Mouse (Mus musculus) thymus, postnatal 4 days (tissue): ENCODE measurements at regions not wholly inside any gene's neighbourhood (a gene's known extent, or its start where the extent isn't known, plus 50 kb on each side); places are given as distances from the start of the nearest gene placed in this dataset.

Source experiments
- DNase-seq: peaks from one replicate; pipeline ENCODE4 v3.0.0; 2021

DNA sequence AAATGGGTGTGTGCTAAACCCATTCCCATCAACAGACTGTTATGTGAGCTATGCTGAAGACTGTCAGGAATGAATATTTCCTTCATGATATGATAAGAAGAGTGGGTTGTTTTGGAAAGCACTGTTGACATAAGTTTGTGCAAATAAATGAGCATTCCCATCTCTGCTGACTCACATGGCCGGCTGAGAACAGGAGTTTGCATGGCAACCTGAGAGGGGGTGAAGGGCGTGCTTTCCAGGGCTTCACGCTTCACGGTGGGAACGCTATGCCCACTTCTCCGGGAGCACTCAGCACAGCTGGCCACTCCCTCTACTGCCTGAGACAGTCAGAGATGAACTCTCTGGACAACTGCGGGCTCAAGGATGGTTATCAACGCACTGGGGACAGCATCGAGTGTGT is 348.9 kb upstream of the Slc24a5 start:
- DNase-seq, result no peak

DNA sequence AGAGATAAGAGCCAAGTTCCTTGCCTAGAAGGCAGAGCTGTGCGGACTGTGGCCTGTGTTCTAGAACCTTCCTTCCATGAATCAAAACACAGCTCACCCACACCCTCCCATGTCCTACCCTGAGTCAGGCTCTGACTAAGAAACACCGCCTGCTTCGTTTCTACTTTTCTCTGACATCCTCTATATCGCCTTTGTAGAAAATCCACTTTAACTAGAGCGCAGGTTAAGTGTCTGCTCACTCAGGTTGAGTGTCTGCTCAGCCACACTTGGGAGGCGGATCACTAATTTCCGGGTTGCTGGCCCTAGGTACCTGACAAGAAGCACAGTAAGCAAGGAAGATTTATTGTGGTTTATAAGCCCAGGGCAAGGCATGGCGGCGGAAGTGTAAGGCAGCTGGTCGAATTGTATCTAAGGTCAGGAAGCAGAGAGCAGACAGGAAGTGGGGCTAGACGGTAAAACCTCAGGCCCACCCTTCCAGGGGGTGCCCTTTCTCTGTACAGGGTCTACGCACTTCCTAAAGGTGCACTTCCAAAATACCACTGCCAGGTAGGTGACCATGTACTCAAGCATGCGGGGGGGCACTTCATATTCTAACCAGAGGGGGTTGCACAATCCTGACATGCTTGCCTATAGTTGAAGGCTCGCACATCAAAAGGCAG is 348.0 kb upstream of the Slc24a5 start:
- peak; percentile 19 for DNase-seq

DNA sequence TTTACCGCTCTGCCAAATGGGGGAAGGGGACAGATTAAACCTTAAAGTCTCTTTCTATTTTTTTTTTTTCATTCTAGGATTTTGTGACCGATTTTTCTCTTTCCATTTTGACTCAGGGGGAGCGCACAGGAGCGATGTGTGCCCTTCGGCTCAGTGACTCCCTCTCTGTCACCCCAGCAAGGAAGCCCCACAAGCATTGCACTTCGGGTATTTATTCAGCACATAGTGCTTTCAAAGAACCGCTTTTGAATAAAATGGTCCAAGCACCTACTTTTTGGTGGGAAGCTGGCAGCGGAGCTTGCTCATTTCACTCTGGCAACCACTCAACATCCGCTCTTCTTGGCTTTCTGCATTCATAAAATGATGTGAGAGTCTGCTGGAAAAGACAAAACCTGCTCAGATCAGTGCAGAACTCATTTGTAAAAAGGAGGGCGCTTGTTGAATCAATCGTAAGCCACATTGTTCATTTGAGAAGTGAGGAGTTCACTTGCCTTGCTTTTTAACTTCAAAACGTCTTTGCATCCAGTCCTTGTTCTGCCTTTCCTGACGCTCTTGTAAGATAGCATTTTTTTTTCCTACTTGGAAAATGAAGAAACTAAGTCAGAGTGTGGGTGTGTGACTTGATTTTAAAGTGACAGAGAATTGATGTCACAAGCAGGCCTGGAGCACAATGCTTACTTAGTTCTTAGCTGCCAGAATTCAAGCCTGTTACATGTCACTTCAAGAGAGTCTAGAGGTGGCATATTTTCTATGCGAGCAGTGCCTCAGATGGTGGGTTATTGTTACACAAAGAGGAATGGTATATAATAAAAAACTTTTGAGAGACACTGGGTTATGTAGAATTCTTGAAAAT is 347.1 kb upstream of the Slc24a5 start:
- DNase-seq, result no peak

DNA sequence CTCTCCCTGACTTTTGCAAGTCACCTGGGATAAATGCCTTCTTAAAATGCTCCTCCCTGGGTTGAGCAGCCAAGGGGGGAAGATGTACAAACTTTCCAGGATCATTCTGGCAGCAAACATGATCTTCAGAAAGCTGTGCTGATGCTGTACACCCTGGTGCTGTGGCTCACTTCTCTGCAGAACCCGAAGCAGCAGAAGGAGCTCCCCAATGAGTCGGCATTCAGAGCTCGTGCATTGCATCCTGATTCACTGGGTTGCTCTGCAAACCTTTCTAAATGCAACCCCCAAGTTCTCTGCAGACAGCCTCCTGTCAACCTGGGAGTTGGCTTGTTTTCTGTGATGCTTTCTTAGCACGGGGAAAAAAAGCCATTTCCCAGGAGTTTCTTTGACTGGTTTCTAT is 343.8 kb upstream of the Slc24a5 start:
- no peak for DNase-seq

DNA sequence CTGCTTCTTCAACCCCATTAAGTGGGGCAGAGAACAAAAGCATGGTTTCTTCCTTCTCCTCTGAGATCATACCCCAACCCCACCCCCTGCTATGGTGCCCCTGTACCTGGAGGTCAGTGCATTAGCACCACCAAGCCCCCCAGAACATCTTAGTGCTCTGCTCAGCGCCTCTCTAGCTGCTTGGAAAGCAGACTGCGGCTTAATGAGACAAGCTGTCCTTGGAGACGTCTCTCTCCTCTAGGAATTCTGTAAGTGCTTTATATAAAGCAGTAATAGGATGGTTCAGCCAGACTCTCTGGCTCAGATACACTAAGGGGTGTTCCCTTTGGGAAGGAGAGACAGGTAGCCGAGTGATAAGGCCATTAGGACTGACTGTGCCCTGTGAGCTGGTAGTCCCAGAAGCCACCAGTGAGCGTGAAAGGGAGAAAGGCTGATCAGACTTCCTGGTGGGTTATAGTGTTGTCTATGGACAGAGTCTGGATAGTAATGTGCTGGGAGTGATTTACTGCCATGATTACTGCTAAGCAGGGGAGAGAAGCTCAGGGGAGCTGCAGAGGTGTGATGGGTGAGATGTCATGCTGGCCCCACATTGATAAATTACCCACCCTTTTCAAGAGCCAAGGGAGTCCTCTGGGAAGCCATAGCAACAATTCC is 343.0 kb upstream of the Slc24a5 start:
- DNase-seq, result no peak

DNA sequence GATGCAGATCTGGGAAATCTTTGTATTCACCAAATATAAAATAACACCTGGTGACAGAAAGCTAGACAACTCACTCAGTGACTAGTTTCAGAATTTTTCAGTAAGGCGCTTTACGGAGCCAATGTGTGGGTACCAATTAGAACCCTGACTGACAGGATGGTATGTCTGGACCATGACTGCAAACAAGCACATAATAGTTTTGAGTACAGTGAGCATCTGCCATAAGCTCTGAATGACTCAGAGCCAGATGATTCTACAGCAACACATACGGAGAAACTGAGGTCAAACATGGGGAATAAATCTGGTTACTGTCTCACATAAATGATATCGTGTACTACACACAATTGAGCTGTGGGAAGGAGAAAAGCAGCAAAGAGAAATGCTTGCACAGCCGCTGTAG is 339.9 kb upstream of the Slc24a5 start:
- DNase-seq, result no peak

DNA sequence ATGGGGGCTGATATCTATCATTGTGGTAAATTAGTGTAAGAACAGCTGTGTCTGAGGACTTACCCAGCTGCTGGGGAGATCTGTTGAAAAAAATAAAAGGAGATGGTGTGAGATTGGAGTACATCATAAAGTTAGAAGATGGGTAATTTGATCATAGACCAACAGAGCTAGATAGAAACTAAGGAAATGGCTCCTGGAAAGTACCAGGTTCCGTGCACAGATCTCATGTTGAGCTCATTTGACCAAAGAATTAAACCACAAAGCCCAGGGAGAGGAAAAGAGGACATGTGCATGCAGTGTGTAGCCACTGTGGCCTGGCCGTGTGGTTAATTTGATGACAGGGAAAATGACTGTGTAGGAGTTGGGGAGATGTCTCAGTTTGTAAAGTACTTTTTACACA is 335.3 kb upstream of the Slc24a5 start:
- DNase-seq, result no peak

DNA sequence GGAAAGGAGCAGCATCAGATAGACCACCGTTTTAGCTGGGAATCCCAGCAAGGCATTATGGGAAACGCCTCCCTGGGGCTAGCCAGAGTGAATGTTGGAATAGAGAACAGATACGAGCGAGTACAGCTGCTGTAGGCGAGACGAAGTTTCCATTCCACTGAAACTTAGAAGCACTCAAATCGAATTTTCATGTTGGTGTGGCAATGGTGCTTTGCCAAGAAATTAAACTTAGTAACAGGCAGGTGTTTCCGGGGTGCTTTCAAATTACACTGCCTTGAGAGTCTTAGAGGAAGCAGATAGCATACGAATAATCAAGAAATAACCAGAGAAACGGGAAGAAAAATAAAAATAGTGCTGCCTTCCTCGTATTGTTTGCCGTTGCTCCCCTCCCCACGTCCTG is 327.1 kb upstream of the Slc24a5 start:
- no peak for DNase-seq

DNA sequence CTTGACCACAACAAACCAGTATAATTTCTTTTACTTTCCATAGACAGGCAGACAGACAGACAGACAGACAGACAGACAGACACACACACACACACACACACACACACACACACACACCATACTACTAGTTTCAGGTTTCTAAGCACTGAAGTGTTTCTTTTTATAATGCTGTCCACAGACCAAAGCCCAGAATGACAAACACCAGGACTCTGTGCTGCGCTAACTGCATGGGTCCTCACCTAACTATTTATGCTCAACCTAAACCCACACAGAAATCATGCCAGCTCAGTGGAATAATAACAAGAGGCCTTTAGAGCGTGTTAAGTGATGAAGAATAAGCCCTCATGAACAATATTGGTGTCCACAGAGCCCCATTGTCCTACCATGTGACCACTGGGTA is 325.0 kb upstream of the Slc24a5 start:
- no peak for DNase-seq

DNA sequence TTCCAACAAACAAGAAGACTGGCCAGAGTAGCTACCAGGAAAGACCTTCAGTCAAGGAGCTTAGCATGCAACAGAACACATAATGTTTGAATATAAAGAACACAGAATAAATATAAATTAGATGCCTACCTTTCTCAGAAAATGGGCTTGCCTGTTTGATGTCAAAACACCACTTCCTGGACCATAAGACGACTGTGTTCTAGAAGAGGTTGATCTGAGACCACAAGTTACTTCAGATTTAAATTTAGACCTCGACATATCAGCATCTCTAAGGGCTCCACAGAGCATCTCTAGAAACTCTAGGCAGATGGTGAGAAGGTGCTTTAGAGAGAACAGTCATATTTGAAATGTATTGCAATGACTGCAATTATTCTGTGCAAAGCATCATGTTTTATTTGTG is 322.9 kb upstream of the Slc24a5 start:
- DNase-seq, result no peak

DNA sequence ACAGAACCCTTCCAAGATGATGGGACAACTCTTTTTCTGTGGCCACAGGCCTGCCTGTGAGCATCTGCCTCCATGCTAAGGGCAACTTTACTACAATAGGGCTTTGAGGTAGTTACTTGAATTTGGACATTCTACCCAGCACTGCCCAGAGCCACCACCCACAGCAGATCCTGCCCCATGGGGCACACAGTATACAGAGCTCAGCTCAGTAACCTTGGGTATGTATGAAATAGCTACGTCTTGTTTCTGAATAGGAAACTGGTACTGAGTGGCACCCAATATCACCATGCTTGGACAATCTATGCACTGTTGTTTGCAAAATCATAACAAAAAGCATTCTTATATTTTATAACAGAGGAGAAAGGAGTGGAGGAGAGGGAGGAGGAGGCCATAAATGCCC is 320.8 kb upstream of the Slc24a5 start:
- DNase-seq, result no peak

DNA sequence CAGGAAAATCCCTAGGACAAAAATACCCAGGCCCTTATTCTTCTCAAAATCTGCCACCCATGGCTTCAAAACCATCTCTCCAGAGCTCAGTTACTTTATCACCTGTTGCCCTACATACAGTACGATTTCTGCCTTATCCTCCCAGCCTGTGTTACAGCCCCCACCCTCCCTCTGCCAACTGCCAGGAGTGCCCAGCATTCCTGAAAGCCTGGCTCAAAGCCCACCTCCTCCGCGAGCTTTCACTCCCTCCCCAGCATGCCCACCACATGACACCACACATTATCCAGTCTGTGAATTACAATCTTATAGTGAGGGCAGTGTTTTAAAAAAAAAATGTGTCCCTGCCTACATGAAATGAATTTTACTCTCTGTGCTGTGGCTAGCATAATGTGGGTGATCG is 320.3 kb upstream of the Slc24a5 start:
- no peak for DNase-seq

DNA sequence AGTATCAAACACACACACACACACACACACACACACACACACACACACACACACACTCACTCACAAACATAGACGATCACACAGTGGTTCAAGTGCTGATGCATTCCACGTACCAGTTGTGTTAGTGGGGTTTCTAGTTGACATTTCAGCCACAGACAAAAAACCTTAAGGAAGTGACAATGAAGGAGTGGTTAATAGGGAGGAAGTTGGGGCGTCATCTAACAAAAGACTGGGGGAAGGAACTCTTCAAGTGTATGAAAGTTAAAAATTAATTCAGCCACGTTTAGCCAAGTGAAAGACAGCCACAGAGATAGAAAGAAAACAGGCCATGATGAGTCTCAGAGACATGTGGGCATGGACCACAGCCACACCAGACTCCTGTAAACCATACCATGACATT is 316.1 kb upstream of the Slc24a5 start:
- no peak for DNase-seq

DNA sequence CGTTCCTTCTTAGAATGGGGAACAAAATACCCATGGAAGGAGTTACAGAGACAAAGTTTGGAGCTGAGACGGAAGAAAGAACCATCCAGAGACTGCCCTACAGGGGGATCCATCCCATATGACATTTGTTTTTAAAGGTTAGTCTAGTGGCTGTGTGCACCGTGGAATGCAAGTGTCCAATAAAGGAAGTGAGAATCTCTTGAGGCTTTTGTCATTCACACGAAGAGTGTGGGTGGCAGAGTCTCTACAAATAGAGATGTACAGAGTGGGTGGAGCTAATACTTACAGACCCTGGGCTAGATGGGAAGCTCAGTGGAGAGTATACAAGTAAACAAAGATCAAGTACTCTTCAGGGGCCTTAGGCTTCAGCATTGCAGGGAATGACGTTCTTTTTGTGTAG is 314.2 kb upstream of the Slc24a5 start:
- DNase-seq, result no peak

DNA sequence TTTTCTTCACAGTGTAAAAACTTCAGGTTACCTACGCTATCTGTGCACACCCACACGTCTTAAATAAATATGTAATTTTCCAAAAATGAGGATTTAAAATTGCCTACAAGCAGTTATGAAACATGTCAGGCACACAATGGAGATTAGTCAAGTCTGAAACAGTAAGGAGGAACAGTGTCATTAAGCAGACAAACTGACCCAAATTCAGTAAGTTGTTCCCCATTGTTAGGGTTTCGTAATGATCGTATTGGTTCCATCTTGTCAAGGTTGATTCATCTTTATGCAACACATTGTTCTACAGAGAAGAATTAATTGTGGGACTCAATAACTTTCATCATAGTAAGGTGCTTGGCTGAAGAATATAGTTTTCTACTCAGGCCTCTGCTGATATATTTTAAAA is 312.7 kb upstream of the Slc24a5 start:
- no peak for DNase-seq

DNA sequence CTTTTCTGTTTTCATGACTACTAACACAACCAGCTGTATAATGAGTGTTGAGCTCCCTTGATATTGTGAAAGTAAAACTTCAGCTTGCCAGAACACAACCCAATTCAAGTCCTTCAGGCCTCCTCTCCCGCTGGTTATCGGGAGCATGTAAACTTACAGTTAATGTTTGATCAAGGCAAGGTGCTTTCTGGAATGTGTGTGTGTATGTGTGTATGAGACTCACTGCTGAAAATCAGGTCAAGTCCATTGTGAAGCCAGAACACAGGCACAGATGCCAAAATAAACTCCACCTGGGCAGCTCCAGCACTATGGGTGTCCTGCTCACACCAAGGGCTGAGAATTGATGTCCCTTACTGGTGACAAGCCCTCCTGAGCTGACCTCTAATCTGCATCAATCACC is 308.9 kb upstream of the Slc24a5 start:
- DNase-seq, result no peak

DNA sequence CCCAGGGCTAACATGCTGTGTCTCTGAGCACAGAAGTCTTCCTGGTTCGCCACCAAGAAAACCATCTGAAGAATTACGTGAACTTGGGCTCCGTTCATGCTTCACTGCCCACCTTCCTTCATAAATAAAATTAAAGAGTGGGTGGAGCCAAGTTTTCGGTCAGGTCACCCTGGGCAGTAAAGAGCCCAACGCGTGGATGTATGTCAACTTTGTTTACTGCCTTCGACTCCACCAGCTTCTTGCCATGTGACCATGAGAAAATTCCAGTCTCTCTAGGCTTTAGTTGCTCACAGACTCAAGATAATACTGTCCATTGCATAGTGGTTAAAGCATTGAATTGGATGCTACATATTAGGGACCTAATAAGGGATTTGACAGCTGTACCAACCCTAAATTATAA is 304.3 kb upstream of the Slc24a5 start:
- DNase-seq, result no peak

DNA sequence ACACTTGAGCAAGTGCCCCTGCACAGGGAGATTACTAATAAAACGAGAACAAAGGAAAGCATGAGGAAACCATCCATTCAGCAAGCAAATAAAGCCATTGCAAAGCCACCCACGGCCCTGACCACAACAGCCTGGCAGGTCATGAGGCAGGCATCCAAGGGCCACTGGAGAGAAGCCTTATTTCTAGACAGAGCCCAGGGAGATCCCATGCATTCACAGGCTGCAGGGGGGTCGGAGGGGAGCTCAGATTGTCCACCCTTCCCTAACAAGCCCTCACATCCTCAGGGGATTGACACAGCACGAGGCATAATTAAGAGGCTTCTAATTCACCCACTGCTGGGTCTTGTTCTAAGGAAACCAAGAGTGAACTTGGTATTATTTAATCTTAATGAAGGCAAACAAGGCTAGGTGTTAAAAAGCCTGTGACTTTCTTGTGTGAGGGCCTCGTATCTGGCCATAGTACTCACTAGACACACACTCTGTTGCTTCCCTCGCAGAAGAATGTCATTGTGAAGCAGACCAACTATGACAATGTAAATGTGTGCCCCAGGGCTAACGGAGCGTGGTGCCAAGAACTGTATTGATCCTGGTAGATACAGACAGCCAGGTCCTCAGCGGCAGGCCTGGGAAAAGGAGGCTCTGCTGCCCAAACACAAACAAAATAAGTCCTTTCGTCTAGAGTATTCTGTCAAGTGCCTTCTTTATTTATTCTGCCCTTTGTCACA is 303.6 kb upstream of the Slc24a5 start:
- DNase-seq, result no peak

DNA sequence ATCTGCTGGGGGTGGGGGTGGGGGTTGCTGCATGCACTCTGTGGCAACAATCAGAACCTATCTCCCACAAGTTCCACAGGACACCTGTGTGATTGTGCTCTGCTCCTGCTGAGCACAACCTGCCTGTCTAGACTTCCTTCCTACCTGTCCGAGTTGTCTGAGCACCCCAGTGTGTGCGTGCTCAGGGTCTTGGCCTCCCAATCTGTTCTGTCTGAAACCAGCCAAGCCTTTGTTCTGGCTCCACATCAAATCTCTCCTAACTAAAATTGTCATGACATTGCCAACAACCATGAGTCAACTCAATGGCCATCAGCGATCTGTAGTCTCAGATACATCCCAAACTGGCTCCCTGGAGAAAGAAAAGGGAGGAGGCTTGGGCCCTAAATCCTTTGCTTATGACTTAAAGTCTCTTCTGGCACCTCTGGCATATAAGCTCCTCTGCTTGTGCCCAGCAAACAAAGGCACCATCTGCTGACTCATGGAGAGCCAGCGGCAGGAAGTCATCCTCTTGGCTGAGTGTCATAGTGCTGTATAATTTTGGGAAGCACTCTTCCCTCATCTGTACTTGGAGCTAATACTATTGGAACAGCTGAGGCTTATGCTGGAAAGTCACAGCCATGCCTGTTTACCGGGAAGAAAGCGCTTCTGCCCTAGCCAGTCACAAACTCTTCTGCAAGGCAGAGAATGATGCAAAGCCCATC is 298.5 kb upstream of the Slc24a5 start:
- DNase-seq, result no peak

DNA sequence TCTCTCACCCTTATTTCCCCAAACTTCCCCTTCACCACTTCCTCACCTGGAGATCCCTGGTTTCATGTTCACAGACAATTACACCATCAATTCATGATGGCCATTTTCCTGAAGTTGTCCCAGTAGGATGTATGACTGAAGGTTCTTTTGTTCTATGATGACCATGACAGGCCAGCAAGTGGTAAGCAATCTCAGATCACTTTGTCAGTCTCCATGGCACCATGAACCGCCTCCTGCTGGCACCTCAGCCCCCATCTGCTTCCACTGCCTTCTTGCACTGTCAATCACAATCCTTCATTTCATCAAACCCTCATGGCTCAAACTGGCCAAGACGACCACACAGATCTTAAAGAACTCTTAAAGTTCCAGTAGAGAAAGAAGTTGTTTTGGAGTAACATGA is 297.9 kb upstream of the Slc24a5 start:
- no peak for DNase-seq

DNA sequence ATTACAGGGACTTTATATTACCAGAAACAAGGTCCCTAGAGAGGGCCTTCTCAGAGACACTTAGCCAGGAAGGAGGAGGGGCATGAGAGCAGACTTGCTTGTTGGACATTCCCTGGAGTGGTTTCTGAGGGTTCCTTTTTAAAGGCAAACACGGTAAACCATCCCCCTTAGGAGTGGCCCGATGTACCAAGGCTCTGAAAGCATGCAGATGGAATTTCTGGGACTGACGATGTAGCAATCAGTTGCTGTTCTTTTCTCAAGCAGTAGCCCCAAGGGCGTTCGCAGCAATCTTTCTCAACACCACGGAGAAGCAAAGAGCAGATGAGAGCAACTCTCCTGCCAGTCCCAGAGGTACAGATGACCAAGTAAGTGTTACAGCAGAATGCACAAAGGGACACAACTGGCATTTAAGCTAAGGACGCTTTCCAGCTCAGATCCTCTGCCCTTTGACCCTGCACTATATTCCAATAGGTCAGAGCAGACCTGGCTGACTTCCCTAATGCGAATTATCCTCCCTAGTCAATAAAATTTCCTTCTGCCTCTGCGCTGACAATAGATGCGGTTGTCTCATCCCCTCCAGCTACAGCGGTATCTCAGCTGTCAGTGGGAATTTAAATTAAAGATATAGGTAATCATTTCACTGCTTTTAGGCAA is 295.7 kb upstream of the Slc24a5 start:
- no peak for DNase-seq

DNA sequence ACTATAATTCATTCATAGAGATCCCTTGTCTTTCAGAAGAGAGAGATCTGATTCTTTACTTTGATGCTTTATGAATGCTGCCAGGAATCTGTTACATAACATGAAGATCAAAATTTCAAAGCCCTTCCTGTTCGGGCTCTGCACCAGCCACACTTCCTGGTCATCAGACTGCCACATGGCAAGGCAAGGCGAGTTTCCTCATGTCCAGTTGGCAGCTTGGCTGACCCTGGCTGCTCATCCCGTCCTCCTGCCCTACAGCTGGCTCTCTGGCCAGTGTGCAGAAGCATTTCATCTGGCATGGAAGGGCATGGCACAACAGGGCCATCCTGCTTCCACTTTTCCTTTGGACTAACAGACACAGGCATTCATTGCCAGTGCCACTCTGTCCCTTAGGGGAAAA is 292.2 kb upstream of the Slc24a5 start:
- DNase-seq, result no peak
